Mouse (Mus musculus): Measurements from ENCODE around the gene Ak1. TPM values are rescaled to one million over a fixed set of nuclear protein-coding genes. Genes with fewer than 3 reads are reported as not detected.

The Ak1 gene
- total and polyA plus RNA-seq, 2 experiments from 2014 or later: 572 to 721 TPM

DNA sequence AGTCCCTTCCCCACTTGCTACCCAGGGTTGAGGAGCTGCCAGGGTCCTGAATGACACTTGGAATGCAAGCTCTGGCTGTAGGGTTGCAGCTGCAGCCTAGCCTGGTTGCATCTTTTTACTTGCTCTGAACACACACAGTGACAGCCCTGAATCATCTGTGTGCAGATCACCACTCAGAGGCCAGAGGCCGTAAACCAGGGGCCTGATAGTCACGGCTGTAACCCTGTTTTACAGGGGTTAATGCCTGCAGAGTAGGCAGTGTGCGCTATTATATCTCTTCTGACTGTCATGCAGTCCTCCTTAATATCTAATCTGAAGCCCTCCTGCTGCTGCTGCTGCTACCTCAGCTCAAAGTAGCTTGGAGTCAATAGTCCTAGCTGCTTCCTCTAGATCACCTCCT, 48.3 kb downstream of the Ak1 start:
- Histone ChIP-seq H3K4me2 (ENCODE audit: low read depth, low read length) (no peak overlapping the region), H3K4me1 (ENCODE audit: control insufficient read depth, insufficient read depth) (peaks cover 5% of the 10 kb centered on the region; the same call in 1 of the 2 replicates), H3K9ac (replicated peaks; ENCODE audit: low read depth, low read length) (no peak overlapping the region), H3K9me3 (replicated peaks; ENCODE audit: control insufficient read depth, low read length) (no peaks in the 10 kb centered on the region), H3K27ac (ENCODE audit: low read depth) (no peak overlapping the region), H3K27me3 (ENCODE audit: control insufficient read depth, insufficient read depth, low read length) (no peaks in the 10 kb centered on the region), H3K36me3 (replicated peaks; ENCODE audit: control insufficient read depth, insufficient read depth, low read length) (peaks cover 45% of the 10 kb centered on the region), H3K4me3 (ENCODE audit: low read depth, low read length) (no peak overlapping the region)
- DNase-seq (ENCODE audit: low spot score): no peak
- no peak for ATAC-seq (ENCODE audit: insufficient read depth, low read depth)
- no peak for TF ChIP-seq EP300 (IDR thresholded peaks at IDR 0.05; ENCODE audit: low read depth)
- no peak for TF ChIP-seq CTCF (IDR thresholded peaks at IDR 0.05; ENCODE audit: low read depth)
- 54% methylated on average over 3 of the region's 3 CpGs for WGBS

DNA sequence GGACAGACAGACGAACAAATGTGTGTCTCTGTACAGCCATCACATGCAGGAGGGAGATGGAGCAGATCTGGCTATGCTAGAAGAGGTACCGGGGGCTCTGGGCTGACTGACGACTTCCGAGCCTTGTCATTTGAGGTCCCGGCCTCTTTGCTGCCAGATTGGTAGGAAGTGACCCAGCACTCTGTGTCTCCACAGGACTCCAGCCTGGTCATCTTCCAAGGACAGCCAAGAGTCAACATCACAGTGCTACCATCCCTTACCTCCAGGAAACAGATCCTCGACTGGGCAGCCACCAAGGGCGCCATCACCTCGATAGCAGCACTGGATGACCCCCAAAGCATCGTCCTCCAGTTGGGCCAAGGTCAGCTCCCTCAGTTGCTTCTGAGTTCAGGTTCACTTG, 49.6 kb downstream of the Ak1 start:
- Histone ChIP-seq H3K9ac (replicated peaks; ENCODE audit: low read depth, low read length) (no peak overlapping the region), H3K4me3 (ENCODE audit: low read depth, low read length) (no peak overlapping the region), H3K4me2 (ENCODE audit: low read depth, low read length) (no peak overlapping the region), H3K4me1 (ENCODE audit: control insufficient read depth, insufficient read depth) (no peaks in the 10 kb centered on the region), H3K27ac (ENCODE audit: low read depth) (no peak overlapping the region), H3K36me3 (replicated peaks; ENCODE audit: control insufficient read depth, insufficient read depth, low read length) (peaks cover 53% of the 10 kb centered on the region), H3K9me3 (replicated peaks; ENCODE audit: control insufficient read depth, low read length) (no peaks in the 10 kb centered on the region), H3K27me3 (ENCODE audit: control insufficient read depth, insufficient read depth, low read length) (no peaks in the 10 kb centered on the region)
- ATAC-seq (ENCODE audit: insufficient read depth, low read depth): no peak
- no peak for DNase-seq (ENCODE audit: low spot score)
- TF ChIP-seq EP300 (IDR thresholded peaks at IDR 0.05; ENCODE audit: low read depth): no peak
- TF ChIP-seq CTCF (IDR thresholded peaks at IDR 0.05; ENCODE audit: low read depth): no peak
- WGBS: 80% methylated on average over 9 of the region's 9 CpGs

DNA sequence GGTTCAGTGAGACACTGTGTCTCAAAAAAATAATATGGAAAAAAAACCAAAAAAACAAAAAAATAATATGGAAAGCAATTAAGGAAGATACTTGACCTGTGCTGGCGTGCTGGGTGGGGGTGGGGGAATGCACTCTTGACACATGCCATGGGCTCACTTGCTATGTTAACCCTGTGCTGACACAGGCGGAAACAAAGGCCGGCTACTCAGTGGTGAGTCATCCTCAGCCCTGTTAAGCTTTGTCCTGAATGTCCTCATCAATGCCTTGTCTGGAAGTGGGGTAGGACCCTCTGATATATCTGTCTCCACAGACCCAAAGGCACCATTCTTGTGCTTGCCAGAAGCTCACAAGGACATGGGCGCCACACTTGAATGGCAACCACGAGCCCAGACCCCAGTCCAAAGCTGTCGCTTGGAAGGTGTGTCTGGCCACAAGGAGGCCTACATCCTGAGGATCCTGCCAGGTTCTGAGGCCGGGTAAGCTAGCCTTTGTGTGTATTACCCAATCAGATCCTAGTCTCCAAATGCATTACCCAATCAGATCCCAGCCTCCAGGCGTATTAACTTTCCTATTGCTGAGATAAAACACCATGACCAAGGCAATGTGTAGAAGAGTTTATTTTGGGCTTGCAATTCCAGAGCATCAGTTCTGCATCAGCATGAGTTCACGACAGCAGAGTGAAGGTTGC, 50.5 kb downstream of the Ak1 start:
- no peaks in the 10 kb centered on the region for H3K27me3 ChIP-seq (ENCODE audit: control insufficient read depth, insufficient read depth, low read length)
- H3K9me3 ChIP-seq (replicated peaks; ENCODE audit: control insufficient read depth, low read length): no peaks in the 10 kb centered on the region
- H3K36me3 ChIP-seq (replicated peaks; ENCODE audit: control insufficient read depth, insufficient read depth, low read length): peaks cover 57% of the 10 kb centered on the region
- ATAC-seq (ENCODE audit: insufficient read depth, low read depth): no peak
- H3K27ac ChIP-seq (ENCODE audit: low read depth): no peak overlapping the region
- TF ChIP-seq CTCF (IDR thresholded peaks at IDR 0.05; ENCODE audit: low read depth) (no peak), EP300 (IDR thresholded peaks at IDR 0.05; ENCODE audit: low read depth) (no peak)
- WGBS: 63% methylated on average over 9 of the region's 9 CpGs
- no peak overlapping the region for H3K4me3 ChIP-seq (ENCODE audit: low read depth, low read length)
- no peaks in the 10 kb centered on the region for H3K4me1 ChIP-seq (ENCODE audit: control insufficient read depth, insufficient read depth)
- no peak overlapping the region for H3K4me2 ChIP-seq (ENCODE audit: low read depth, low read length)
- no peak for DNase-seq (ENCODE audit: low spot score)
- no peak overlapping the region for H3K9ac ChIP-seq (replicated peaks; ENCODE audit: low read depth, low read length)

DNA sequence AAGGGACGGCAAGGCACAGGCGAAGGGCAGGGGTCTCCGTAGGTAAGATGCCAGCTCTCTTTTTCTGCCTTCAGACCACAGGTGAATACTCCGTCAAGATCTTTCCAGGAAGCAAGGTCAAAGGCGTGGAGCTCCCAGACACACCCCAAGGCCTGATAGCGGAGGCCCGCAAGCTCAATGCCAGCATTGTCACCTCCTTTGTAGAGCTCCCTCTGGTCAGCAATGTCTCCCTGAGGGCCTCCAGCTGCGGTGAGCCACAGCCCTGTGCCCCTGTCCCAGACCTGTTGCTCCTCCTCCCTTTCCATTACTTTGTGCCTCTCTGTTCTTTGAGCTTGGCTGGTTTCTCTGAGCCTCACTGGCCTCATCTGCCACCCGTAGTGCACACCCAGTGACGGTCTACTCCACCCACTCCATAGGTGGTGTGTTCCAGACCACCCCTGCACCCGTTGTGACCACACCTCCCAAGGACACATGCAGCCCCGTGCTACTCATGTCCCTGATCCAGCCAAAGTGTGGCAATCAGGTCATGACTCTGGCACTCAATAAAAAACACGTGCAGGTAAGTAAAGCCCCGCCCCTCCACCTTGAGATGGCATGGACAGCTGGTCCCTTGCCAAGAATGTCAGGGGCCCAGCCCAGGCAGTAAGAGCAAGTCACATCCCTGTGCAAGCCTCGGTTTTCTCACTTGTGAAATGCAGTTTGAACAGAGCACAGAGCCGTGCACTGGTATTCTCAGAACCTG, 51.8 kb downstream of the Ak1 start:
- no peak for ATAC-seq (ENCODE audit: insufficient read depth, low read depth)
- no peak for DNase-seq (ENCODE audit: low spot score)
- Histone ChIP-seq H3K4me3 (ENCODE audit: low read depth, low read length) (no peak overlapping the region), H3K4me1 (ENCODE audit: control insufficient read depth, insufficient read depth) (no peaks in the 10 kb centered on the region), H3K4me2 (ENCODE audit: low read depth, low read length) (no peak overlapping the region), H3K36me3 (replicated peaks; ENCODE audit: control insufficient read depth, insufficient read depth, low read length) (peaks cover 70% of the 10 kb centered on the region), H3K27ac (ENCODE audit: low read depth) (no peak overlapping the region), H3K27me3 (ENCODE audit: control insufficient read depth, insufficient read depth, low read length) (no peaks in the 10 kb centered on the region), H3K9ac (replicated peaks; ENCODE audit: low read depth, low read length) (no peak overlapping the region), H3K9me3 (replicated peaks; ENCODE audit: control insufficient read depth, low read length) (no peaks in the 10 kb centered on the region)
- TF ChIP-seq CTCF (IDR thresholded peaks at IDR 0.05; ENCODE audit: low read depth) (no peak), EP300 (IDR thresholded peaks at IDR 0.05; ENCODE audit: low read depth) (no peak)
- WGBS: 71% methylated on average over 16 of the region's 16 CpGs

DNA sequence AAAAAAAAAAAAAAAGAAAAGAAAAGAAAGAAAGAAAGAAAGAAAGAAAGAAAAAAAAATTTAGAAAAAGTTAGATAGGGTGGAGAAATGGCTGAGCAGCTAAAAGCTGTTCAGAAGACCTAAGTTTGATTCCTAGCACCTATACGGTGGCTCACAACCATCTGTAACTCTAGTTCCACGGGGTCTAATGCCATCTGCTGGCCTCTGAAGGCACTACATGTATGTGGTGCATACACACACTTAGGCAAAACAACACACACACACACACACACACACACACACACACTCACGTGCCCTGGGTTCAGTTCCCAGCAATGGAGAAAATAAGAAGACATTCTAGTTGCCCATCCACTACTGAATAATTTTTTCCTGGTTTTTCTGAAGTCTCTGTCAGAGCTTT, 55.3 kb downstream of the Ak1 start:
- no peak overlapping the region for H3K4me3 ChIP-seq (ENCODE audit: low read depth, low read length)
- H3K4me1 ChIP-seq (ENCODE audit: control insufficient read depth, insufficient read depth): peaks cover 11% of the 10 kb centered on the region; the same call in 1 of the 2 replicates
- no peaks in the 10 kb centered on the region for H3K9me3 ChIP-seq (replicated peaks; ENCODE audit: control insufficient read depth, low read length)
- no peaks in the 10 kb centered on the region for H3K27me3 ChIP-seq (ENCODE audit: control insufficient read depth, insufficient read depth, low read length)
- TF ChIP-seq EP300 (IDR thresholded peaks at IDR 0.05; ENCODE audit: low read depth) (no peak), CTCF (IDR thresholded peaks at IDR 0.05; ENCODE audit: low read depth) (peak; percentile 16; the same call in 1 of the 2 replicates)
- H3K27ac ChIP-seq (ENCODE audit: low read depth): no peak overlapping the region
- no peak overlapping the region for H3K4me2 ChIP-seq (ENCODE audit: low read depth, low read length)
- 87% methylated on average over 3 of the region's 3 CpGs for WGBS
- H3K9ac ChIP-seq (replicated peaks; ENCODE audit: low read depth, low read length): no peak overlapping the region
- no peak for ATAC-seq (ENCODE audit: insufficient read depth, low read depth)
- peaks cover 79% of the 10 kb centered on the region for H3K36me3 ChIP-seq (replicated peaks; ENCODE audit: control insufficient read depth, insufficient read depth, low read length)
- DNase-seq (ENCODE audit: low spot score): no peak

Measured in heart, postnatal 0 days (tissue).